Mouse (Mus musculus): ENCODE results near the gene Neb. TPM values are rescaled to one million over a fixed set of nuclear protein-coding genes. Genes with fewer than 3 reads are reported as not detected.
"Not testable (repeated sequence)": the region's sequence is repeated elsewhere in the genome, so short reads cannot be mapped to it uniquely, and the experiment has no call there.

The Neb gene
- total RNA-seq, 2 experiments from 2014 or later = 2,428 to 2,570 TPM

- DNase-seq (ENCODE audit: low spot score in 2 of 2) = no peak
These were observed 167.6 kb downstream of the Neb start for GRCm38 (mm10) chr2:52210685-52211084.

- no peak for DNase-seq (ENCODE audit: low spot score in 2 of 2)
These were observed 173.3 kb downstream of the Neb start for GRCm38 (mm10) chr2:52204992-52205391.

GRCm38 (mm10) chr2:52193629-52194028 is 184.6 kb downstream of the Neb start:
- DNase-seq (ENCODE audit: low spot score in 2 of 2) = no peak

GRCm38 (mm10) chr2:52179678-52180077 is 198.6 kb downstream of the Neb start:
- DNase-seq (ENCODE audit: low spot score in 2 of 2) = no peak

- DNase-seq (ENCODE audit: low spot score in 2 of 2) = no peak
These were observed 200.5 kb downstream of the Neb start for GRCm38 (mm10) chr2:52177726-52178125.

GRCm38 (mm10) chr2:52177184-52177583 is 201.1 kb downstream of the Neb start:
- DNase-seq (ENCODE audit: low spot score in 2 of 2) = no peak

- DNase-seq (ENCODE audit: low spot score in 2 of 2) = no peak
These were observed 201.7 kb downstream of the Neb start for GRCm38 (mm10) chr2:52176537-52176936.

GRCm38 (mm10) chr2:52174951-52175350 is 203.3 kb downstream of the Neb start:
- DNase-seq (ENCODE audit: low spot score in 2 of 2) = no peak

GRCm38 (mm10) chr2:52169243-52170005 is 208.8 kb downstream of the Neb start:
- DNase-seq (ENCODE audit: low spot score in 2 of 2) = no peak

- DNase-seq (ENCODE audit: low spot score in 2 of 2) = no peak
These were observed 225.2 kb downstream of the Neb start for GRCm38 (mm10) chr2:52153064-52153463.

- peak in 1 of 2 experiments; percentile 32 for DNase-seq (ENCODE audit: low spot score in 2 of 2)
These were observed 244.9 kb downstream of the Neb start for GRCm38 (mm10) chr2:52133351-52133750.

- DNase-seq (ENCODE audit: low spot score in 2 of 2) = not testable (repeated sequence)
These were observed 246.9 kb downstream of the Neb start for GRCm38 (mm10) chr2:52131370-52131769.

GRCm38 (mm10) chr2:52114086-52114485 is 264.2 kb downstream of the Neb start:
- no peak for DNase-seq (ENCODE audit: low spot score in 2 of 2)

Small RNA genes within 50 kb of the gene (microRNA-seq; reads per million reads assigned to microRNA genes)
- gene Gm22095 = not detected

Other genes starting within 250 kb of the Neb start
- 10 to 100 TPM; 46.0 to 51.7 TPM for gene Arl5a, start 46.4 kb upstream of the Neb start, total RNA-seq (2021)